8 mouse cellular contexts compared by ENCODE assay signal in genomic region chr9:121995508-121996131, GRCm38 (mm10). TPM values are rescaled to one million over a fixed set of nuclear protein-coding genes. Genes with fewer than 3 reads are reported as not detected.
DNase-seq lines count a peak whose midpoint lies in the region; ATAC-seq and TF ChIP-seq lines count a peak whose summit lies in the region.

No protein-coding gene starts in this region.

- no peaks in the 10 kb centered on the region for H3K79me3 ChIP-seq in C2C12 (ENCODE audit: low read depth)

- no peaks in the 10 kb centered on the region for H3K79me2 ChIP-seq in C2C12 (ENCODE audit: control insufficient read depth, insufficient read depth)

- H3ac ChIP-seq in C2C12 (ENCODE audit: control insufficient read depth, insufficient read length, low read depth) = peak overlapping the region; percentile 74

- H3K9me3 ChIP-seq in forebrain, embryonic 13.5 days (replicated peaks) = no peaks in the 10 kb centered on the region
- H3K9me3 ChIP-seq in heart, embryonic 15.5 days (replicated peaks) = no peaks in the 10 kb centered on the region
- H3K9me3 ChIP-seq in liver, embryonic 12.5 days (replicated peaks) = no peaks in the 10 kb centered on the region
- no peaks in the 10 kb centered on the region for H3K9me3 ChIP-seq in neural tube, embryonic 13.5 days

- peak overlapping the region; percentile 93 for H3K9ac ChIP-seq in forebrain, embryonic 13.5 days
- peak overlapping the region; percentile 71 for H3K9ac ChIP-seq in heart, embryonic 15.5 days
- peak overlapping the region; percentile 67 for H3K9ac ChIP-seq in liver, embryonic 12.5 days
- peak overlapping the region; percentile 87 for H3K9ac ChIP-seq in neural tube, embryonic 13.5 days

- TF ChIP-seq CTCF in C2C12 (IDR thresholded peaks at IDR 0.05; ENCODE audit: control insufficient read depth, insufficient read depth, insufficient read length) = no peak

- no peaks in the 10 kb centered on the region for H3K36me3 ChIP-seq in C2C12 (ENCODE audit: control insufficient read depth, insufficient read depth)
- no peaks in the 10 kb centered on the region for H3K36me3 ChIP-seq in forebrain, embryonic 13.5 days (ENCODE audit: poor library complexity, severe bottlenecking)
- H3K36me3 ChIP-seq in heart, embryonic 15.5 days = no peaks in the 10 kb centered on the region
- H3K36me3 ChIP-seq in liver, embryonic 12.5 days = no peaks in the 10 kb centered on the region
- H3K36me3 ChIP-seq in neural tube, embryonic 13.5 days = no peaks in the 10 kb centered on the region

- peak; percentile 89 for ATAC-seq in forebrain, embryonic 13.5 days
- ATAC-seq in heart, embryonic 15.5 days (replicated peaks; ENCODE audit: insufficient number of reproducible peaks, insufficient read depth, low FRiP score, low read depth) = peak; percentile 65
- ATAC-seq in liver, embryonic 12.5 days = peak; percentile 54
- peak; percentile 90 for ATAC-seq in neural tube, embryonic 13.5 days (ENCODE audit: low read depth)

- H3K4me3 ChIP-seq in C2C12 (ENCODE audit: insufficient read depth, poor library complexity, severe bottlenecking) = peak overlapping the region; percentile 29
- H3K4me3 ChIP-seq in forebrain, embryonic 13.5 days = peak overlapping the region; percentile 91
- peak overlapping the region; percentile 74 for H3K4me3 ChIP-seq in heart, embryonic 15.5 days
- peak overlapping the region; percentile 64 for H3K4me3 ChIP-seq in liver, embryonic 12.5 days
- H3K4me3 ChIP-seq in neural tube, embryonic 13.5 days = peak overlapping the region; percentile 93

- H3K27me3 ChIP-seq in C2C12 (ENCODE audit: control insufficient read depth, insufficient read depth, insufficient read length) = peaks cover 46% of the 10 kb centered on the region
- H3K27me3 ChIP-seq in forebrain, embryonic 13.5 days = 0 out of 2 replicates have a peak, but pooled peaks cover 2% of the 10 kb centered on the region
- H3K27me3 ChIP-seq in heart, embryonic 15.5 days = no peaks in the 10 kb centered on the region
- H3K27me3 ChIP-seq in liver, embryonic 12.5 days (replicated peaks) = peaks cover 39% of the 10 kb centered on the region
- no peaks in the 10 kb centered on the region; the same call in 1 of the 2 replicates for H3K27me3 ChIP-seq in neural tube, embryonic 13.5 days

- H3K27ac ChIP-seq in forebrain, embryonic 13.5 days = no peak overlapping the region
- H3K27ac ChIP-seq in heart, embryonic 15.5 days = no peak overlapping the region
- no peak overlapping the region for H3K27ac ChIP-seq in liver, embryonic 12.5 days
- H3K27ac ChIP-seq in neural tube, embryonic 13.5 days (replicated peaks) = no peak overlapping the region

- WGBS in forebrain, embryonic 13.5 days = 0% methylated on average over 53 of the region's 53 CpGs
- 1% methylated on average over 53 of the region's 53 CpGs for WGBS in heart, embryonic 15.5 days
- 2% methylated on average over 53 of the region's 53 CpGs for WGBS in liver, embryonic 12.5 days (ENCODE audit: insufficient replicate concordance)
- under 1% methylated on average over 51 of the region's 53 CpGs for WGBS in neural tube, embryonic 13.5 days

- H3K4me2 ChIP-seq in forebrain, embryonic 13.5 days = peak overlapping the region; percentile 75
- peak overlapping the region; percentile 93 for H3K4me2 ChIP-seq in heart, embryonic 15.5 days
- peak overlapping the region; percentile 76 for H3K4me2 ChIP-seq in liver, embryonic 12.5 days
- peak overlapping the region; percentile 86 for H3K4me2 ChIP-seq in neural tube, embryonic 13.5 days

- H3K4me1 ChIP-seq in forebrain, embryonic 13.5 days = peaks cover 19% of the 10 kb centered on the region
- H3K4me1 ChIP-seq in heart, embryonic 15.5 days (replicated peaks) = peaks cover 6% of the 10 kb centered on the region; the same call in 1 of the 2 replicates
- H3K4me1 ChIP-seq in liver, embryonic 12.5 days = 0 out of 2 replicates have a peak, but pooled peaks cover 6% of the 10 kb centered on the region
- H3K4me1 ChIP-seq in neural tube, embryonic 13.5 days (replicated peaks) = peaks cover 27% of the 10 kb centered on the region

- peak; percentile 4 for DNase-seq in c-Kit-positive CD71-positive TER-119-negative erythroid progenitor cells, embryonic 14.5 days (ENCODE audit: low read depth)
- peak; percentile 91 to 93 for DNase-seq in kidney, postnatal 25 days
- peak; percentile 59 for DNase-seq in thymus, postnatal 14 days

TF ChIP-seq in C2C12, 6 proteins besides CTCF, POLR2A, EP300 and RAD21:
- no peak for TF ChIP-seq MYOG (IDR thresholded peaks at IDR 0.05; ENCODE audit: control insufficient read depth, extremely low read depth, insufficient read length)

RNA-seq across cellular contexts. Expression of gene Pomgnt2, which starts 1.3 kb away (rescaled TPM):
- polyA plus RNA-seq in C2C12 (2012; fragmentation: generic; extraction: Trizol) = 2.4 TPM
- 16.7 and 17.3 TPM in 2 replicates for polyA plus RNA-seq in forebrain, embryonic 13.5 days (2015; fragmentation: Nextera tagmentation; extraction: Ambion mirVana)
- 10.9 and 13.0 TPM in 2 replicates for polyA plus RNA-seq in heart, embryonic 15.5 days (2015; fragmentation: Nextera tagmentation; extraction: Ambion mirVana)
- 3.4 and 3.5 TPM in 2 replicates for polyA plus RNA-seq in liver, embryonic 12.5 days (2016; fragmentation: Nextera tagmentation; extraction: Ambion mirVana)
- 22.1 and 25.1 TPM in 2 replicates for polyA plus RNA-seq in neural tube, embryonic 13.5 days (2015; fragmentation: Nextera tagmentation; extraction: Ambion mirVana)

RNA-seq across cellular contexts. Expression of gene Fam198a, which starts 44.8 kb away (rescaled TPM):
- polyA plus RNA-seq in C2C12 (2012; fragmentation: generic; extraction: Trizol) = not detected
- 1.0 and 1.2 TPM in 2 replicates for polyA plus RNA-seq in forebrain, embryonic 13.5 days (2015; fragmentation: Nextera tagmentation; extraction: Ambion mirVana)
- polyA plus RNA-seq in heart, embryonic 15.5 days (2015; fragmentation: Nextera tagmentation; extraction: Ambion mirVana) = 1.2 and 2.2 TPM in 2 replicates
- polyA plus RNA-seq in liver, embryonic 12.5 days (2016; fragmentation: Nextera tagmentation; extraction: Ambion mirVana) = 0.20 and 0.44 TPM in 2 replicates
- 2.8 and 3.5 TPM in 2 replicates for polyA plus RNA-seq in neural tube, embryonic 13.5 days (2015; fragmentation: Nextera tagmentation; extraction: Ambion mirVana)

Comparison
In these comparisons a context has a peak if more than half of its experiments do, and no peak if none do; other contexts are left out.
1. H3K4me3 ChIP-seq: peak in every context shown above with its lines; median percentile 93 in neural tube, embryonic 13.5 days; 91 in forebrain, embryonic 13.5 days; 74 in heart, embryonic 15.5 days; 64 in liver, embryonic 12.5 days; 29 in C2C12.
2. DNase-seq: peak in every context shown above with its lines; median percentile 92 in kidney, postnatal 25 days; 59 in thymus, postnatal 14 days; 4 in c-Kit-positive CD71-positive TER-119-negative erythroid progenitor cells, embryonic 14.5 days.